Mouse (Mus musculus): ENCODE data around the gene Slc22a14. TPM values are rescaled to one million over a fixed set of nuclear protein-coding genes. Genes with fewer than 3 reads are reported as not detected.

Gene Slc22a14
- total RNA-seq (2023) = not detected

GRCm38 (mm10) chr9:119365284-119365683, at the start of gene Slc22a14:
Gene Slc22a14, minus strand, starts transcription at chr9:119365553.

GRCm38 (mm10) chr9:119401801-119402214, 36.5 kb upstream of the Slc22a14 start, which contains the start of gene Acvr2b:
Gene Acvr2b, plus strand, starts transcription at chr9:119402118.

GRCm38 (mm10) chr9:119357331-119358057, 7.9 kb downstream of the Slc22a14 start, which contains the start of gene Xylb:
Gene Xylb, plus strand, starts transcription at chr9:119357381.

GRCm38 (mm10) chr9:119340909-119341816, 24.2 kb downstream of the Slc22a14 start, which contains the start of gene Myd88:
Gene Myd88, minus strand, starts transcription at chr9:119341411.

GRCm38 (mm10) chr9:119339558-119340211, 25.7 kb downstream of the Slc22a14 start, which contains the start of gene Acaa1a:
Gene Acaa1a, plus strand, starts transcription at chr9:119339676.

GRCm38 (mm10) chr9:119322289-119323259, 42.8 kb downstream of the Slc22a14 start, which contains the start of gene Oxsr1:
Gene Oxsr1, minus strand, starts transcription at chr9:119322427.

GRCm38 (mm10) chr9:119208998-119209397, 156.4 kb downstream of the Slc22a14 start, which contains the start of gene Slc22a13:
Gene Slc22a13, minus strand, starts transcription at chr9:119209098.

GRCm38 (mm10) chr9:119158861-119159260, 206.5 kb downstream of the Slc22a14 start, which contains the start of gene Gm47289:
Gene Gm47289, plus strand, starts transcription at chr9:119159161.

GRCm38 (mm10) chr9:119156278-119157201, 208.8 kb downstream of the Slc22a14 start, which contains the start of gene Acaa1b:
Gene Acaa1b, minus strand, starts transcription at chr9:119157093.

Other genes starting within 250 kb of the Slc22a14 start
- gene Acaa1b, start 208.5 kb downstream of the Slc22a14 start, total RNA-seq (2023) = under 1 TPM; 0.42 to 0.82 TPM
- not detected for gene Gm47289, start 206.4 kb downstream of the Slc22a14 start, total RNA-seq (2023)
- not detected for gene Slc22a13, start 156.5 kb downstream of the Slc22a14 start, total RNA-seq (2023)
- gene Oxsr1, start 43.1 kb downstream of the Slc22a14 start, total RNA-seq (2023) = 10 to 100 TPM; 23.8 to 24.9 TPM
- gene Acaa1a, start 25.9 kb downstream of the Slc22a14 start, total RNA-seq (2023) = 10 to 100 TPM; 44.5 to 55.5 TPM
- 10 to 100 TPM; 81.8 to 86.1 TPM for gene Myd88, start 24.1 kb downstream of the Slc22a14 start, total RNA-seq (2023)
- gene Xylb, start 8.2 kb downstream of the Slc22a14 start, total RNA-seq (2023) = 1 to 10 TPM in 1 of 2 experiments, under 1 TPM in 1; 0.99 to 1.6 TPM
- 1 to 10 TPM; 1.6 to 2.0 TPM for gene Acvr2b, start 36.6 kb upstream of the Slc22a14 start, total RNA-seq (2023)
- 1 to 10 TPM; 3.0 to 3.5 TPM for gene Exog, start 79.4 kb upstream of the Slc22a14 start, total RNA-seq (2023)
- not detected for gene Scn5a, start 213.5 kb upstream of the Slc22a14 start, total RNA-seq (2023)